Mouse (Mus musculus) retina, adult 2 months (tissue): ENCODE measurements around the gene Ank2.
A peak's percentile ranks its signal among the peaks of the same experiment; 100 is the strongest.

ENCODE experiments used
- DNase-seq: peaks from one replicate; pipeline ENCODE4 v3.0.0-alpha.2; 2012; ENCODE audit warnings: low read depth, low spot score

The Ank2 gene

DNA sequence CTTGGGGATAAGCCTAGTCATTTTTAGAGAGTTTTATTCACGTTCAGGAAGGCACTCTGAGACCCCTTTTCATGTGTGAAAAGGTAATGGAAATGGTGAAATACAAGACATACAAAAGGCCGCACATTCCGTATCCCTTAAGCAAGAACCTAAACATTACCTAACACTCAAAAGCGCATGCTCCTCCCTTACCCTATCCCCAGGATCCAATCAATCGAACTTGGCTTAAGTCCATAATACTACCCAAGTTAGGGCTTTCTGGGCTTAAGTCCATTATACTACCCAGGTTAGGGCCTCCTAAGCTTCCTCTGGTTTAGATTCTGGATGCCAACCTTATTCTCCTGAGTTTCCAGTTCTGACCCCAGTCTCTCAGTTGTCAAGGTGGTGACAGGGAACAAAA is 516.3 kb downstream of the Ank2 start:
- DNase-seq = no peak

DNA sequence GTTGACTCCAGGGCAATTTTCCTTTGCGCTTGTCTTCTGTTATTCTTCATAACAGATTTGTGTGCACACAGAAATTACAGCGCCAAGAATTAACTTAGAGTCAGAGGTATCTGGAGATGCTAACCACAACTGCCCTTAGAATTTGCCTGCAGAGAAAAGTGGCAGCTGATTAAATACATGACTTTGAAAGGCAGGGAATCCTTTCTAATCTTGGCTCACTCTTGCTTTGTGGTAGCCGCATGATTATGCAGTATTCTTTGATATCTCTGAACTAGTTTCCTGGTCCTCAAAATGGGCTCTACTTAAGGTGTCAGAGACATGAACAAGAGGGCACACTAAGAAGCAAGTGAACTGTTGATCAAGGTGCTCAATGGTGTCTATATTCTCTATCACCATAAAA is 518.0 kb downstream of the Ank2 start:
- no peak for DNase-seq

DNA sequence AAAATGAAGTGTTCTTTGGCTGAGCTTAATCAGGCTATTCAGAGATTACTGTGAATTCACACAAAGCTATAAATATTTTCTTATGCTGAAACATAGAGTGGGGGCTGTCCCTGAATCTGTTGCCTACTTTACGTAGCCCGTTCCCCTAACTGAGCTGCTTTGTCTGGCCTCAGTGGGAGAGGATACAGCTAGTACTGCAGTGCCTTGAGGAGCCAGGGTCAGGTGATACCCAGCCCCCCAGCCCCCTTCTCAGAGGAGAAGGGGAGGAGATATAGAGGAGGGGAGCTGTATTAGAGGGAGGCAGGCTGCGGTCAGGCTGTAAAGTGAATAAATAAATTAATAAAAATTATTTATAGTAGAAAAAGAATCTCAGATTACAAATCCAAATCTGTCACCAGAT is 519.5 kb downstream of the Ank2 start:
- DNase-seq = no peak

DNA sequence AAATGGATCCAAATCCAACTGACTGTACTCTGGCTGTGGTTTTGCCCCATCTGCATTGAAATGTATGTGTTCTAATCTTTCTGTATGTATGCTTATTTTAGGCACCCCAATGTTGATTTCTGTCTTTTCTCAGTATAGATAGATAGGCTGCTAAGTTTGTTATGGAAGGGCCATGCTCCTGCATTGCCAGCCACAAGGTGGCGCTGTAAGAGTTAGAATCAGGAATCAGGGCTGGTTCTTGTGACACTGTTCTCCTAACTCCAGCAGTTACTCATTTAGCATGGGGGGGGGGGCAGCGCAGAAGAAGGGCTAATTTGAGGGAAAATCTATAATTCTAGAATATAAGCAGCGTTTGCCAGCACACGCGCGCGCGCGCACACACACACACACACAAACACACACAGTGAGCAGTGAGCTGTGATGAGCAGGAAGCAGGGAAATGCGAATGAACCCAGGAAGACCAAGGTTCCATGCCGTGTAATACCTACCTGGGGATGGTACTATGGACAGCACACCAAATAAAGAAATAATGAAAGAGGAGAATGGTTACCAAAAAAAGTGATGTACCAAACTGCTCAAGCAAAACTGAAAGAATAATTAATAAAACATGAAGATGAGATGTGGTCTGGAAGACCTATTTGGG is 520.3 kb downstream of the Ank2 start:
- peak; percentile 33 for DNase-seq

DNA sequence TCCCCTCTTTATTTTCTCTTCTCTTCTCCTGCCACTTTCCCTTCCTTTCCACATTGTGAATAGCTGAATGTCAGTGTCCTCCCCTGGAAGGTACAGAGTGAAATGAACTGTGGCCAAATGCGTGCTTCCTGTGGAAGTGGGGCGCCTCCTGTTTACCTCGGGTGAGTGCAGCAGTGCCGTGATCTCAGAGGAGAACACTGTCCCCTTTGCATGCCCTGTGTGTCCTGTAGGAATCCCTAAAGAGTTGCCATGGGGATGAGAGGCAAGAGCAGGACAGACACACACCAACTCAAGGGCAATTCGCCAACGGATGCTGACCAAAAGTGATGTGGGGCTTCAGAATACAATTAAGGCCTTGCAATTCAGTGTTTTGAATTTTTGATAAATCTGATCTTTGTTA is 521.8 kb downstream of the Ank2 start:
- DNase-seq = no peak

- DNase-seq = no peak
These were observed 522.4 kb downstream of the Ank2 start for GRCm38 (mm10) chr3:126976793-126977192.

- no peak for DNase-seq
These were observed 523.7 kb downstream of the Ank2 start for GRCm38 (mm10) chr3:126975409-126975808.

GRCm38 (mm10) chr3:126973551-126973950 is 525.6 kb downstream of the Ank2 start:
- no peak for DNase-seq

DNA sequence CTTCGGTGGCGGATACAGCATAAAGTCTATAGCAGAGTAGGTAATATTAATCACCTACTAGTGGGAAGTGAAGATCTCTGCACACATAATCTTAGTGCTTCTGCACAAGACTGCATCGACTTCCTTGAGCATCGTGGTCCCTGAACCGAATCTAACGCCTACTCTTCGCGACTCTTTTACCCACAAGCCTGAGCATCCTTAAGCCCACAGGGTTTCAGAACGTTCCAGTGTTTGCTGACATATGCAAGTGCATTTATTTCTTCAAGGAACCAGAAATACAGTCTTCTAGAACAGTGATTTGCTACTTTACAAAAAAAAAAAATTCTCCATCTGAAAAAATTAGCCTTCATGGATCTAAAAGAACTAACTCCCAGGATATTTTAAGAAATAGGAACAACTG is 527.6 kb downstream of the Ank2 start:
- DNase-seq = no peak

GRCm38 (mm10) chr3:126968721-126969120 is 530.4 kb downstream of the Ank2 start:
- no peak for DNase-seq

GRCm38 (mm10) chr3:126965767-126966166 is 533.4 kb downstream of the Ank2 start:
- no peak for DNase-seq

DNA sequence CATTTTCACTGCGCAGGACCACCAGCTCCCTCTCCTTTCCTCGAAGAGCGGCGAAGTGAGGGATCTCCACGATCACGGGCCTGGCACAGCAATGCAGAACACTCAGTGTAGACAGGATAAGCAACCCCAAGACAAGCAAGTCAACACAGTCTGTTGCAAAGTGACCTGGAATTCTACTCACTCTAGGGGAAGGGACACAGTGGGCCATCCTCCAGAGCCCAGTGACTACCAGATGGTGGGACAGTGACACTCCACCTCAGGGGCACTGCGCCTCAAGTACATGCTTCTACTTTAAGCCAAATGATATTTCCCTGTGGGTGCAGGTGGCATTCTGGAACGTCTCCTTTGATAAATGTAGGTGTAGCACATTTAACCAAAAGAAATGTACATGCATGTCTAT is 536.8 kb downstream of the Ank2 start:
- DNase-seq = no peak

DNA sequence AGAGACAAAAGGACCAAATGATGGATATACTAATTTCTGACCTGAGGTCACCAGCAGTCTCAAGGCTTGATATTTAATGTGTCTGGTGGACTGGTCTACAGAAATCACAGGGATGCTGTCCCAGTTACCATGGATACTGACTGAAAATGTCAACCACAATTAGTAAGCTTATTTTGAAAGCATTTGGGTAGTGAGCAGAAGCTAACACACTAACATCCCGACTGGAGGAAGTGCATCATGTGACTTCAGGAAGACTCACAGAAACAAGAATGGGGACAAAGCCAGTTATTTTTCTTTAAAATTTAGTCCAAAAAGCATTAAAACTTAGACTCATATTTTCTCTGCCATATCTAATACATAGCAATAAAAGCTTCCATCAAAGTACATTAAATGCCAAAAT is 546.5 kb downstream of the Ank2 start:
- DNase-seq = no peak

GRCm38 (mm10) chr3:126946591-126946990 is 552.6 kb downstream of the Ank2 start:
- DNase-seq = no peak

DNA sequence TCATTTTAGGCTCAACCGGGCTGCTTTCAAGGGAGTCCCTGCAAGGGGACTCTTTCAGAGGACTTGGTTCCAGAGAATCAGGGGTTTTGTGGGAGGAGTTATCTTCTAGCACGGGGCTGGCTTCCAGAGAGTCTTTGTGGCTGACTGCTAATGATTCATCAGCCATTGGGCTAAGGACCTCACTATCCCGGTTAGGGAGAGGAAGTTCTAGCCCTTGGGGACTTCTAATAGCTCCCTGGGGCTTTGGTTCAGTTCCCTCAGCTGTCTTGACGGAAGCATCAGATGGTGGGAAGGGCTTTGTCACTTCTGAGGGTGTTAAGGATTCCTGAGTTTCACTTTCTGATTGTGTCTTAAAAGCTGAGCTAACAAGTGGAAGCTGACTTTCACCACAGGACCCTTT is 554.3 kb downstream of the Ank2 start:
- DNase-seq = no peak

DNA sequence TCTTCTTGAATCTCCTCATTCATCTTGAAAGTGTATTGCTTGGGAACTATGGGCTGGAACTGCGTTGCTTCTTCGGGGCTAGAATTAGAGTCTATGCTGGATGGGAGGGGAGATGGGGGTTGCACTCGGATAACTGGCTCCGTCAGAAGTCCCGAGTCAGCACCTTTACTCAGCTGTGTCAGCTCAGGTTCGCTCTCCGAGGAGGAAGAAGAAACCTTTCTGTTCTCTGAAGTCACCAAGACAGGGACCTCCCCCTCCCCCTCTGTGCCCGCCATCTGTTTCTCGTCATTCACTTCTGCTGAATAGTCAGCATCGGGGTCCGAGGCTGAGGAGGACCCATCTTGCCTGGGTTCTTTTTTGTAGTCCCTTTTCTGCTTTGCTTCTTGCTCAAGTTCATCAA is 555.1 kb downstream of the Ank2 start:
- DNase-seq = no peak

DNA sequence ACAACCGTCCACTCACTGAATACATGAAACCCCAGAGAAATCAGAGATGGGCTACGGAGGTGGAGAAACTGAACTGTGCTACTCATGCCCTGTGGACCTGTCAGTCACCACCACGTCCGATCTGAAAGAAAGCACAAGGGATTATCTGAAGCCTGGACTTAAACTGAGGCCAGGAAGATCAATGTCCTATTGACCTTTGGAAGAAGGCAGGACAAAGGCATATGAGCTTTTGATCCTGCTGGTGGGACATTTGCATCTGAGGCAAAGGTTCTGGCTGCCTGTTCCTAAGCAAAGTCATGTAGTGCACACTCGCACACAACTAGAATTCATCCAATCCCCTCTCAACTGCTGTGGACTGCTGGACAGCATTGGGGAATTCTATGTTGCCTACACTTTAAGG is 558.7 kb downstream of the Ank2 start:
- DNase-seq = no peak

- DNase-seq = no peak
These were observed 567.2 kb downstream of the Ank2 start for GRCm38 (mm10) chr3:126931884-126932506.

GRCm38 (mm10) chr3:126923575-126924382 is 575.4 kb downstream of the Ank2 start:
- DNase-seq = no peak

DNA sequence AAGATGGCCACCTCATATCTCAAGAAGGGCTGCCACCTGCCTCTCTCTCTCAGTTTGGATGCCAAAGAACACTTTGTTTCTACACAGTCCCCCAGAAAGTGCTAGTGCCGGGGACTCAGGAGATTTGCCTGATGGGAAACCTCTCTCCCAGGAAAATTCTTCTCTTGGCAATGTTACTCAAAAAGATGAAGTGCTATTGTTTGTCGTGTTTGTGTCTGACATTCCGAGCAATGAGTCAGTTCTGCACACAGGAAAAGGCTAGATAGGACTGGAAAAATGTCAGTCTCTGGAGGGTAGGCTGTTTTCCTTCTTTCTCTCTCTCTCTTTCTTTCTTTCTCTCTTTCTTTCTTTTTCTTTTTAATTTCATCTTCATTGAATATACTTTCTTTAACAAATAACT is 577.2 kb downstream of the Ank2 start:
- no peak for DNase-seq

DNA sequence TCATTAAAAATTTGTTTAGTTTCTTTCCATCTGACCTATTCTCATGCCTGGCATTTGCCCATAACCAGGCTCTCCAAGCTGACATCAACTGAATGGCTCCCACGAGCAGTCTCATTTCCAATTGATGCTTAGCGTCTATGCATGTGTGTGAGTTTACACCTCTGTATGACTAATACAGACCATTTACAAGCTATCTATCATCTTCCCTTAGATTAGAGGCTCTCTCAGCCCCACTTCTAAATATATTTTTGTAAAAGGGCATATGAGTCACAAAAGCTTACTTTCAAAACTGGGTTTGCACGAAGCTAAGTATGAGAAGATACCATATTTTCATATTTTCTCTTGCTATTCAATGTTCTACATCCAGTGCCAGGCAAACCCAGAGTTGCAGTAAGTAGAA is 578.9 kb downstream of the Ank2 start:
- DNase-seq = no peak

- no peak for DNase-seq
These were observed 580.2 kb downstream of the Ank2 start for GRCm38 (mm10) chr3:126918805-126919473.
